Mouse (Mus musculus) left cerebral cortex, adult 8-10 months (tissue): ENCODE measurements at regions not wholly inside any gene's neighbourhood (a gene's known extent, or its start where the extent isn't known, plus 50 kb on each side); places are given as distances from the start of the nearest gene placed in this dataset.
A peak's percentile ranks its signal among the peaks of the same experiment; 100 is the strongest.

Source experiments
- DNase-seq, 2 experiments: peaks; one replicate each; pipeline ENCODE4 v3.0.0; 2022; ENCODE audit warnings: low spot score in 2 of 2

DNA sequence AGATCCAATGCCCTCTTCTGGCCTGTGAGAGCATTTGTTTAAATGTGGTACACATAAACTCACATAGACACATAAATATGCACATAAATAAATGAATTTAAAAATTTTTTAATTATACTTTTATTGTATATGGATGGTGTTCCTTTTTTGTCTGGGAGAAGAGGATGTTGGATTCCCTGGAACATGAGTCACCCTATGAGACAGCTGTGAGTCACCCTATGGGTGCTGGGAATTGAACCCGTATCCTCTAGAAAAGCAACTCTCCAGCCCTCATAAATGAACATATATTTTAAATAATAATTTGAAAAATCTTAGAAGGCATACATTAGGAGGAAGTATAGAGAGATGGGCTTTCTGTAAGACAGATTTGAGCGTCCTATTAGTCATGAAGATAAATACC lies 76.1 kb upstream of the Dynlt3 start:
- DNase-seq = no peak

DNA sequence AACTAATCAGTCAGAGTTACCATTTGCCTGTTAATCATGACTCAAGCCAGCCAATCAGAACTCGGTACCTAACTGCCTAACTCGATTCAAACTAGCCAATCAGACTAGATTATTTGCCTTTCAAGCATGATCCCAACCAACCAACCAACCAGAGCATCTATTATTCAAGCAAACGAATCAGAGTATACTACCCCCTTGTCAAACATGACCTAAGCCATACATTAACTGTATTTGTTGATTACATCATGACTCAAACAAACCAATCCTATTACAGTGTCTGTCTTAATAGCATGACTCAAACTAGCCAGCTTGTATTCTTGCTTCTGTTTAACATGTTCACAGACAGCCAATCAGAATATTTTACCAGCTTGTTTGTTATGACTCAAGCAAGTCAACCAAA lies 79.7 kb upstream of the Dynlt3 start:
- DNase-seq = no peak

DNA sequence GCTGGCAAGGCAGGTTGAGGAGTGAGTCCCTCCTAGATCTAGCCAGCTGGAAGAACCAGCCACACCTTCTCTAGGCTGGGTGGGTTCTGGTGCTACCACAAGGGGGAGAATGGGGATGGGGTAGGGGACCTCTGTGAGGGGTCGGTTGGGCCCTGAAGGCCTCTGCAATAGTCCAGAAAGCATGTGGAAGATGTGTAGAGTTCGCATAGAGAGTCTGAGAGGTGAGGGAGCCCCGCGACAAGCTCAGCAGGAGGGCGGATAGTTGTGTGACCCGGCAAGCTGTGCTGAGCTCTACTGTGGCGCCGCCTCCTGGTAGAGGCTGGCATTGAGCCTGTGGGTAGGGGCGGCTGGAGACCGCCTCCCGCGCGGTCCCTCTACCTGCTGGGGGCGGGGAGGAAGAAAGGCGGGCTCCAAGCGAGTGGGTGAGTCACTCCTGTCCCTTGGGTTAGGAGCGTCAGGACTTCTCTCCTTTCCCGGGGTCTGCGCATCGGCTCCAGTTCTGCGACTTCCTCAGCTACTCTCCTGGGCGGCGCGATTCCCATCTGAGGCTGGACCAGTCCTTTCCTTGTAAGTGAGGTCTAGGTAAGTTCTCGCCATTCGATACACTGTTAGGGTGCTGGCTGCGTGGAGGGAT lies 84.6 kb upstream of the Dynlt3 start:
- peak; percentile 6 to 12 for DNase-seq

DNA sequence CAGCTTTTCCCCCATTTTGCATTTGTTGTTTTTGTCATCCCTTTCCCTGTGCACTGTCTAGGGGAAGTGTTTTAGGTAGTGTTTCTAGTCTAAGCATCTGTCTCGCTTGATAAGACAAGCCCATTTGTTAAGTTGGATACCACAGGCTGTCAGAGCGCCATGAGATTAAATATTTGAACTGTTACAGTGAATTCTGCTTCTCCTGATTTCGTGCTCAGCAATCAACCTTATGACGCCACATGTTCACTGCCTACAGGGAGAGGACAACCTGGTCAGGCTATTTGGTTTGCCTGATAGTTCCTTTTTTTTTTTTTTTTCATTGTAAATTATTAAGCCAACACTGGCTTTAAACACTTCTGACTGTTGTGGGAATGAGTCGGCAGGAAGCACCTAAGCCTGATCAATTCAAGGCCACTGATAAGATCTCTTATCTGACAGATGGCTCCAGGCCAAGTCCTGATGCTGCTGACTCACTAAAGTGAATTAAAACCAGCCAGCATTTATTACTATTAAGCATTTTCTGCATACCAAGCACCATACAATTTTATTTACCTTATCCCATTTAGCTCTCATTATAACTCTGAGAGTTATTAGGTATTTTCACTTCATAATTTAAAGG lies 90.3 kb upstream of the Dynlt3 start:
- DNase-seq = no peak

DNA sequence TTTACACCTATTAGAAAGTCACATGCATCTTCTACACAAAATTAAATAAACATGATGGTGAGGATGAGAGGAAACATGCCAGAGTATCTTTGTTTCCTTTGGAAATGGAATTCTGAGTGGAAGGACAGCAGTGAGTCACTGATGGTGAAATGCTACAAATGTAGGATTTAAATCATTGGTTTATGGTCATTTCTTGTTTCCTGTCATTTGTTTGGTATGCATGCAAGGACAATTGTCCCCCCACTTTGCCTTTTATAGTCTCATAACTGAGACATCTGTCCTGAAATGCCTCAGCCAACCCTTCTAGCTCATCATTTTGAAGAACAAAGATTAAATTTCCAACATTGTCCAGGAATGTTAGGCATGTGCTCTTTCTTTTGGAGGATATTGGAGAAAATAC lies 77.2 kb upstream of the Hypm start:
- no peak for DNase-seq

DNA sequence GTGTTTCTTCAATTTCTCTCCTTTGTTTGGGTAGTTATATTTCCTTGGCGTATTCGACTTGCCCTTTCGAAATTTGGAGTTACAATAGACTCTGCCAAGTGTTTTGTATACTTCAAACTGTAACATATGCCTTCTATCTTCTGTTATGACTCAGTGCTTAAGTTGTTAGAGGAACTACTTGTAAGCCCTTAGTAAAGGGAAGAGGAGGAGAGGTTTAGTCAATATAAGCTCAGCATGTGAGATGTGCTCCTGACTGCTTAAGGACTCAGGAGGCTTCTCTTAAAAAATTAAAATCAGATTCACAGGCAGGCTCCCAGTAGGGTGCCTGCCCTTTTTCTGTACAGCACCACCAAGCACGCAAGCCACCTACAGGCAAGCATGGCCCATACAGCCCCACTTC lies 69.2 kb upstream of the Hypm start:
- DNase-seq = no peak

DNA sequence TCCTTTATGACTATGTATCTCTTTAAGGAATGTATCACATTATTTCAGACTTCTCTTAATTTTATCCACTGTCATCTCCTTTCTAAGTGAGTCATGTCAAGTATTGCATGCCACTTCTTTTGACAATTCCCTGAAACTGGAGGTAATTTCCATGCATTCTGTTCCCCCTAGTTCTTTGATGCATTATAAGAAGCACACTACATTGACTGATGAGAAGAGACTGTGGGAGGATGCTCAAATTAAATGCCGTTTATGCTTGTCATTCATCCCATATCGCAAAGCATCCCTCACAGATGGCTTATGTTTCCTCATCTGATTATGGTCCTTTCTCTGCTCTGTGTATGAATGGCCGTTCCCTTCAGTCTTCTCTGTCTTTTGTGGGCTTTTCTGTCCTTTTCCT lies 57.2 kb upstream of the Hypm start:
- no peak for DNase-seq
